Mouse (Mus musculus) kidney, adult 2 months (tissue): ENCODE results near the gene Rasgef1c.
A peak's percentile ranks its signal among the peaks of the same experiment; 100 is the strongest.

Experiments used
- CTCF ChIP-seq: fragments of 200-500 bp; conservative IDR thresholded peaks from 2 replicates; pipeline ENCODE4 v1.5.1; 2011; ENCODE audit warnings: low read depth, mild to moderate bottlenecking, control low read depth, low read length, moderate library complexity, mixed read lengths; ENCODE audit not compliant: insufficient read depth, insufficient read length
- POLR2A ChIP-seq: fragments of 200-500 bp; IDR thresholded peaks from one replicate; pipeline ENCODE4 v1.6.1; 2011; ENCODE audit warnings: low read depth, low read length, control low read depth

GRCm38 (mm10) chr11:49986277-49987036 lies 84.8 kb downstream of the Rasgef1c start:
- TF ChIP-seq POLR2A, result no peak
- peak; percentile 91 for TF ChIP-seq CTCF
